Mouse (Mus musculus): ENCODE results near the gene Tas1r1. TPM values are rescaled to one million over a fixed set of nuclear protein-coding genes. Genes with fewer than 3 reads are reported as not detected.

Tas1r1 gene
- polyA plus RNA-seq, 1 experiment from 2014 or later, result 0.07 TPM

GRCm38 (mm10) chr4:152019073-152019472 lies 19.3 kb downstream of the Tas1r1 start:
- no peak for TF ChIP-seq EP300 (IDR thresholded peaks at IDR 0.05; ENCODE audit: low read depth)
- TF ChIP-seq CTCF (IDR thresholded peaks at IDR 0.05; ENCODE audit: low read depth), result no peak
- H3K27me3 ChIP-seq (ENCODE audit: insufficient read depth, low read length), result no peaks in the 10 kb centered on the region
- no peaks in the 10 kb centered on the region for H3K9me3 ChIP-seq (ENCODE audit: low read length)
- H3K4me3 ChIP-seq (ENCODE audit: low read depth, low read length), result no peak overlapping the region
- H3K27ac ChIP-seq (ENCODE audit: low read depth), result no peak overlapping the region
- no peak overlapping the region for H3K9ac ChIP-seq (replicated peaks)
- WGBS (ENCODE audit: insufficient replicate concordance), result 81% methylated on average over 6 of the region's 6 CpGs
- peaks cover 50% of the 10 kb centered on the region for H3K36me3 ChIP-seq (replicated peaks; ENCODE audit: insufficient read depth, low read length)
- H3K4me2 ChIP-seq (ENCODE audit: low read depth, low read length), result no peak overlapping the region
- H3K4me1 ChIP-seq (ENCODE audit: insufficient read depth), result no peaks in the 10 kb centered on the region
- ATAC-seq (no peak), DNase-seq (no peak)

GRCm38 (mm10) chr4:152013036-152013813 lies 25.1 kb downstream of the Tas1r1 start:
- DNase-seq (no peak), ATAC-seq (no peak)
- WGBS (ENCODE audit: insufficient replicate concordance), result 68% methylated on average over 12 of the region's 12 CpGs
- Histone ChIP-seq H3K36me3 (replicated peaks; ENCODE audit: insufficient read depth, low read length) (peaks cover 21% of the 10 kb centered on the region; the same call in 1 of the 2 replicates), H3K4me1 (ENCODE audit: insufficient read depth) (peaks cover 30% of the 10 kb centered on the region), H3K27ac (ENCODE audit: low read depth) (no peak overlapping the region; the same call in 1 of the 2 replicates), H3K27me3 (ENCODE audit: insufficient read depth, low read length) (no peaks in the 10 kb centered on the region), H3K4me3 (ENCODE audit: low read depth, low read length) (no peak overlapping the region), H3K9ac (replicated peaks) (no peak overlapping the region), H3K4me2 (ENCODE audit: low read depth, low read length) (no peak overlapping the region), H3K9me3 (ENCODE audit: low read length) (no peaks in the 10 kb centered on the region)
- TF ChIP-seq CTCF (IDR thresholded peaks at IDR 0.05; ENCODE audit: low read depth) (no peak), EP300 (IDR thresholded peaks at IDR 0.05; ENCODE audit: low read depth) (no peak)

GRCm38 (mm10) chr4:152012109-152012508 lies 26.3 kb downstream of the Tas1r1 start:
- Histone ChIP-seq H3K36me3 (replicated peaks; ENCODE audit: insufficient read depth, low read length) (peaks cover 21% of the 10 kb centered on the region; the same call in 1 of the 2 replicates), H3K9ac (replicated peaks) (no peak overlapping the region), H3K4me1 (ENCODE audit: insufficient read depth) (peaks cover 34% of the 10 kb centered on the region), H3K9me3 (ENCODE audit: low read length) (no peaks in the 10 kb centered on the region), H3K27ac (ENCODE audit: low read depth) (no peak overlapping the region), H3K4me2 (ENCODE audit: low read depth, low read length) (peak overlapping the region; percentile 95; the same call in 1 of the 2 replicates), H3K4me3 (ENCODE audit: low read depth, low read length) (no peak overlapping the region), H3K27me3 (ENCODE audit: insufficient read depth, low read length) (peaks cover 3% of the 10 kb centered on the region; the same call in 1 of the 2 replicates)
- WGBS (ENCODE audit: insufficient replicate concordance), result 90% methylated on average over 16 of the region's 16 CpGs
- DNase-seq (no peak), ATAC-seq (no peak)
- no peak for TF ChIP-seq EP300 (IDR thresholded peaks at IDR 0.05; ENCODE audit: low read depth)
- no peak for TF ChIP-seq CTCF (IDR thresholded peaks at IDR 0.05; ENCODE audit: low read depth)

- TF ChIP-seq EP300 (IDR thresholded peaks at IDR 0.05; ENCODE audit: low read depth) (no peak), CTCF (IDR thresholded peaks at IDR 0.05; ENCODE audit: low read depth) (no peak)
- Histone ChIP-seq H3K4me2 (ENCODE audit: low read depth, low read length) (peak overlapping the region; percentile 95), H3K36me3 (replicated peaks; ENCODE audit: insufficient read depth, low read length) (peaks cover 21% of the 10 kb centered on the region; the same call in 1 of the 2 replicates), H3K9ac (replicated peaks) (peak overlapping the region; percentile 83), H3K27ac (ENCODE audit: low read depth) (peak overlapping the region; percentile 96), H3K4me1 (ENCODE audit: insufficient read depth) (peaks cover 37% of the 10 kb centered on the region), H3K4me3 (ENCODE audit: low read depth, low read length) (peak overlapping the region; percentile 87), H3K27me3 (ENCODE audit: insufficient read depth, low read length) (peaks cover 3% of the 10 kb centered on the region; the same call in 1 of the 2 replicates), H3K9me3 (ENCODE audit: low read length) (no peaks in the 10 kb centered on the region)
- no peak for ATAC-seq
- no peak for DNase-seq
- 62% methylated on average over 8 of the region's 8 CpGs for WGBS (ENCODE audit: insufficient replicate concordance)
Observed at GRCm38 (mm10) chr4:152011171-152011760, 27.1 kb downstream of the Tas1r1 start.

- WGBS (ENCODE audit: insufficient replicate concordance), result 9% methylated on average over 13 of the region's 13 CpGs
- H3K36me3 ChIP-seq (replicated peaks; ENCODE audit: insufficient read depth, low read length), result peaks cover 21% of the 10 kb centered on the region; the same call in 1 of the 2 replicates
- peak overlapping the region; percentile 95 for H3K4me2 ChIP-seq (ENCODE audit: low read depth, low read length)
- H3K27me3 ChIP-seq (ENCODE audit: insufficient read depth, low read length), result peaks cover 3% of the 10 kb centered on the region; the same call in 1 of the 2 replicates
- DNase-seq (peak; percentile 54), ATAC-seq (peak; percentile 58)
- H3K4me3 ChIP-seq (ENCODE audit: low read depth, low read length), result peak overlapping the region; percentile 87
- no peaks in the 10 kb centered on the region for H3K9me3 ChIP-seq (ENCODE audit: low read length)
- peaks cover 37% of the 10 kb centered on the region for H3K4me1 ChIP-seq (ENCODE audit: insufficient read depth)
- peak overlapping the region; percentile 96 for H3K27ac ChIP-seq (ENCODE audit: low read depth)
- H3K9ac ChIP-seq (replicated peaks), result peak overlapping the region; percentile 83
- TF ChIP-seq EP300 (IDR thresholded peaks at IDR 0.05; ENCODE audit: low read depth), result no peak
- no peak for TF ChIP-seq CTCF (IDR thresholded peaks at IDR 0.05; ENCODE audit: low read depth)
Observed at GRCm38 (mm10) chr4:152010707-152011134, 27.6 kb downstream of the Tas1r1 start.

- Histone ChIP-seq H3K27me3 (ENCODE audit: insufficient read depth, low read length) (peaks cover 3% of the 10 kb centered on the region; the same call in 1 of the 2 replicates), H3K27ac (ENCODE audit: low read depth) (peak overlapping the region; percentile 96), H3K4me3 (ENCODE audit: low read depth, low read length) (peak overlapping the region; percentile 87), H3K4me2 (ENCODE audit: low read depth, low read length) (peak overlapping the region; percentile 95), H3K36me3 (replicated peaks; ENCODE audit: insufficient read depth, low read length) (peaks cover 16% of the 10 kb centered on the region; the same call in 1 of the 2 replicates), H3K9me3 (ENCODE audit: low read length) (no peaks in the 10 kb centered on the region), H3K4me1 (ENCODE audit: insufficient read depth) (peaks cover 37% of the 10 kb centered on the region), H3K9ac (replicated peaks) (peak overlapping the region; percentile 83)
- DNase-seq (peak; percentile 76), ATAC-seq (peak; percentile 79)
- no peak; the same call in 1 of the 2 replicates for TF ChIP-seq EP300 (IDR thresholded peaks at IDR 0.05; ENCODE audit: low read depth)
- no peak for TF ChIP-seq CTCF (IDR thresholded peaks at IDR 0.05; ENCODE audit: low read depth)
- 2% methylated on average over 10 of the region's 10 CpGs for WGBS (ENCODE audit: insufficient replicate concordance)
Observed at GRCm38 (mm10) chr4:152010091-152010706, 28.2 kb downstream of the Tas1r1 start.

Measured in liver, postnatal 0 days (tissue).